Mouse (Mus musculus) neutrophil, adult 65 days (primary cell): ENCODE data around the gene Bbs1. TPM values are rescaled to one million over a fixed set of nuclear protein-coding genes. Genes with fewer than 3 reads are reported as not detected.

Experiments used
- total RNA-seq: library from RNA; stranded (reverse); gene quantifications from 2 replicates; pipeline ENCODE4 v1.2.4, GENCODE M21; 2023

Bbs1 gene
- 0.29 TPM in 1 of 2 replicates, not detected in the other for total RNA-seq

GRCm38 (mm10) chr19:4905979-4906794, at the start of gene Bbs1:
Bbs1 (minus strand) TSS chr19:4906628.

GRCm38 (mm10) chr19:4942551-4943252, 36.3 kb upstream of the Bbs1 start, which contains the start of gene Peli3:
Peli3 (minus strand) TSS chr19:4943127.

DNA sequence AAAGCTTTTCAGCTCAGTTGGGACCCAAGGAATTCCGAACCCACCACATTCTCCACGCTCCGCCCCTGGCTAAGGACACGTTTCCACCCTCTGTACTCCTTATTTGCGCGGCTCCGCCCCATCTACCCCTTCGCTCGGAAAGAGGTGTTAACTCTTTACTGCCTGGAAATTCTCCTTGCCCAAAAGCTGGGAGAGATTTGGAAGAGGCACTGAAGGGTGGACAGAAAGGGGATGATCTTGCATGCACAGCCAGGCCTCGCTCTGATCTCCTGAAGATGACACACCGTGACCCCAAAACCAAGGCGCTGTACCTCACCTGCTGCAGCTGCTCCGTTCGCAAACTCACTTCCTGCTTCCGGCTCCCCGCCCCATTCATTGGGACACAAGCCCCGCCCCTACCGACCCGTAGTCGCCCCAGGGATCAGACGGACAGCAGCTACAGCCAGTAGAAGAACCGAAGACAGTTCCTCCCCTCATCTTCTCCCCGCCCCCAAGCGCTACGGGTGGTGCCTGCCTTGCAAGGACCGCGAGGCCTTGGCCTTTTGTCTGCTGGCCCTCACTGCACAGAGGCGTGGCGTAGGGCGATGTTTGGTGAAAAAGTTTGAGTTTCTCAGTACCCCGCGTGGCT, 21.6 kb upstream of the Bbs1 start, which contains the start of gene Dpp3:
Gene Dpp3 (minus strand): TSS at position 384 of the 628 bp plus-strand sequence.

GRCm38 (mm10) chr19:4878405-4879323, 27.8 kb downstream of the Bbs1 start, which contains the start of gene Zdhhc24:
Zdhhc24 (plus strand) TSS chr19:4878668.

GRCm38 (mm10) chr19:4877785-4878184, 28.6 kb downstream of the Bbs1 start, which contains the start of gene Actn3:
Actn3 (minus strand) TSS chr19:4877909.

DNA sequence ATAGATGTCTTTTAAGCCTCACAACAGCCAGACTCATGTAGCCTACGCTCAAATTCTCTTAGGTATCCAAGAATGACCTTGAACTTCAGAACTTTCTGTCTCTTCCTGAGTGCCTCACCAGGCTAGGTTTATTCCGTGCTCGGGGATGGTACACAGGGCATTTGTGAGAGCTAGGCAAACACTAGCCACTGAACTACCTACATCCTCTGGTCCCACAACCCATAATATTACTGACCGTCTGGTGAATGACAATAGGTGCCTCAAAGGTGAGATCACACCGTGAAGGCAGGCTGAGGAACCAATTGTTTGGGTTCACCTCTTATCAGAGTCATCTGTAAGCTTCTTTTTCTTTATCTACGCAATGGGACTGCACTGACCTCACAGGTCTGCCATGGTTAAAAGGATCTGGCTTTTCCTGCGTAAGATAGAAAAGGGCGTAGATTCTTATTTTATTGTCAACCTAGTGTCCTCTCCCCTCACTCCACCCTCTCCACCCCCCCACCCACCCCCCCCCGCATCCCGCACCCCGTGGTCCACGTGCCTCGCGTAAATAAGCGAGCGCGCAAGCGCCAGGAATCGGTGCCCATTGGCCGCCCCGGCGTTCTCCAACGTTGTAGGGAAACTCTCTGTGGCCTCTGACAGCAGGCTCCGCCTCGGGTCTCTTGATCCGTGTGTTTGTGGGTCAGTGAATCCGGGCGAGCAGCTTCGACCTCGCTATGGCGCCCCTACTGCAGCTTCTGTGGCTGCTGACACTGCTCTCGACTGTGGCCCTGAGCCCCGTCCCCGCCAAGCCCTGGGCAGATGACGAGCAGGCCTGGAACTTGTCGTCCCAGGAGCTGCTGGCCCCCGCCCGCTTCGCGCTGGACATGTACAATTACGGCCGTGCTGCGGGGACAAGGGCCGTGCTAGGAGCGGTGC, 51.6 kb downstream of the Bbs1 start, which contains the start of gene Ctsf:
Gene Ctsf (plus strand): TSS at position 579 of the 918 bp plus-strand sequence.

GRCm38 (mm10) chr19:4839149-4839548, 67.3 kb downstream of the Bbs1 start, which contains the start of the genes Ccs and Ccdc87:
Ccs (minus strand) TSS chr19:4839332.
Ccdc87 (plus strand) TSS chr19:4839366.

Other genes with a start within 250 kb of the Bbs1 start
- not detected in 2 replicates for gene Gm960, start 208.0 kb downstream of the Bbs1 start, total RNA-seq
- gene Sptbn2, start 195.5 kb downstream of the Bbs1 start, total RNA-seq = 0.05 TPM in 1 of 2 replicates, not detected in the other
- 10.2 and 11.6 TPM in 2 replicates for gene Rbm4b, start 150.1 kb downstream of the Bbs1 start, total RNA-seq
- gene Rbm4, start 112.7 kb downstream of the Bbs1 start, total RNA-seq = 38.2 and 43.7 TPM in 2 replicates
- 11.1 and 17.9 TPM in 2 replicates for gene Gm21992, start 95.0 kb downstream of the Bbs1 start, total RNA-seq
- gene Rbm14, start 95.0 kb downstream of the Bbs1 start, total RNA-seq = 35.2 and 39.3 TPM in 2 replicates
- 8.4 and 9.7 TPM in 2 replicates for gene Ccs, start 67.3 kb downstream of the Bbs1 start, total RNA-seq
- gene Ccdc87, start 67.3 kb downstream of the Bbs1 start, total RNA-seq = not detected in 2 replicates
- gene Ctsf, start 51.5 kb downstream of the Bbs1 start, total RNA-seq = 0.92 and 1.1 TPM in 2 replicates
- not detected in 2 replicates for gene Actn3, start 28.7 kb downstream of the Bbs1 start, total RNA-seq
- 2.9 and 5.0 TPM in 2 replicates for gene Zdhhc24, start 28.0 kb downstream of the Bbs1 start, total RNA-seq
- gene Dpp3, start 21.7 kb upstream of the Bbs1 start, total RNA-seq = 49.8 and 60.7 TPM in 2 replicates
- gene Peli3, start 36.5 kb upstream of the Bbs1 start, total RNA-seq = not detected in 2 replicates
- gene Mrpl11, start 55.5 kb upstream of the Bbs1 start, total RNA-seq = 7.8 and 9.4 TPM in 2 replicates
- not detected in 2 replicates for gene Npas4, start 83.7 kb upstream of the Bbs1 start, total RNA-seq
- 0.88 and 2.3 TPM in 2 replicates for gene Slc29a2, start 117.2 kb upstream of the Bbs1 start, total RNA-seq
- 3.5 and 3.9 TPM in 2 replicates for gene B4gat1, start 132.2 kb upstream of the Bbs1 start, total RNA-seq
- 0.32 TPM in 1 of 2 replicates, not detected in the other for gene AC124502.3, start 132.3 kb upstream of the Bbs1 start, total RNA-seq
- gene Brms1, start 134.7 kb upstream of the Bbs1 start, total RNA-seq = 48.6 and 55.1 TPM in 2 replicates
- gene Rin1, start 143.9 kb upstream of the Bbs1 start, total RNA-seq = 1.6 and 3.1 TPM in 2 replicates
- gene Cd248, start 161.4 kb upstream of the Bbs1 start, total RNA-seq = not detected in 2 replicates
- 0.13 and 0.14 TPM in 2 replicates for gene Tmem151a, start 178.9 kb upstream of the Bbs1 start, total RNA-seq
- gene Yif1a, start 181.9 kb upstream of the Bbs1 start, total RNA-seq = 10.0 and 14.1 TPM in 2 replicates
- 0.93 and 1.0 TPM in 2 replicates for gene Cnih2, start 191.9 kb upstream of the Bbs1 start, total RNA-seq
- gene Rab1b, start 200.4 kb upstream of the Bbs1 start, total RNA-seq = 130 and 138 TPM in 2 replicates
- 10.9 and 15.3 TPM in 2 replicates for gene Klc2, start 211.9 kb upstream of the Bbs1 start, total RNA-seq